Mouse (Mus musculus) lung, embryonic 15.5 days (tissue): ENCODE results near the gene Mphosph8. TPM values are rescaled to one million over a fixed set of nuclear protein-coding genes. Genes with fewer than 3 reads are reported as not detected.

ENCODE experiments used
- ATAC-seq: fragments of 200-750 bp; cut with Nextera tagmentation; 2 replicates; pipeline ENCODE4 v1.8.0; 2017; ENCODE audit warnings: moderate number of reproducible peaks, borderline replicate concordance; ENCODE audit not compliant: low FRiP score, low TSS enrichment; ENCODE audit errors: extremely low read depth
- H3K27ac ChIP-seq: fragments of 300-500 bp; sonication (generic); 2 replicates; pipeline ENCODE4 v1.5.1; 2015; ENCODE audit warnings: moderate library complexity, mild to moderate bottlenecking, inconsistent platforms
- H3K27me3 ChIP-seq: fragments of 300-500 bp; sonication (generic); 2 replicates; pipeline ENCODE4 v1.6.1; 2015; ENCODE audit warnings: inconsistent platforms
- H3K36me3 ChIP-seq: fragments of 300-500 bp; sonication (generic); 2 replicates; pipeline ENCODE4 v1.6.1; 2015; ENCODE audit warnings: inconsistent platforms
- H3K4me1 ChIP-seq: fragments of 300-500 bp; sonication (generic); 2 replicates; pipeline ENCODE4 v1.6.1; 2015; ENCODE audit warnings: inconsistent platforms
- H3K4me2 ChIP-seq: fragments of 300-500 bp; sonication (generic); 2 replicates; pipeline ENCODE4 v1.6.1; 2015; ENCODE audit warnings: inconsistent platforms, mild to moderate bottlenecking, moderate library complexity
- H3K4me3 ChIP-seq: fragments of 300-500 bp; sonication (generic); 2 replicates; pipeline ENCODE4 v1.5.1; 2015; ENCODE audit warnings: mild to moderate bottlenecking, inconsistent platforms
- H3K9ac ChIP-seq: fragments of 300-500 bp; sonication (generic); 2 replicates; pipeline ENCODE4 v1.6.1; 2015; ENCODE audit warnings: inconsistent platforms
- H3K9me3 ChIP-seq: fragments of 300-500 bp; sonication (generic); 2 replicates; pipeline ENCODE4 v1.6.1; 2016; ENCODE audit warnings: inconsistent platforms
- WGBS: fragments of 180-500 bp; shearing (Covaris S2); methylation state at CpG from one replicate; pipeline ENCODE4 v1.1.7; 2015; 5-methylcytosine and 5-hydroxymethylcytosine counted together
- polyA plus RNA-seq: library from polyadenylated mRNA; unstranded; fragments of >200 nt; fragmentation: Nextera tagmentation; extraction: Ambion mirVana; gene quantifications from 2 replicates; pipeline ENCODE4 v1.2.1, GENCODE M21; 2015

The Mphosph8 gene
- polyA plus RNA-seq, result 23.3 and 26.4 TPM in 2 replicates

- Histone ChIP-seq H3K4me3 (peak within 1 kb of the TSS; percentile 89), H3K9ac (peak within 1 kb of the TSS; percentile 75), H3K9me3 (no peaks in the 10 kb centered on the region), H3K27me3 (no peaks in the 10 kb centered on the region), H3K4me1 (peaks cover 18% of the 10 kb centered on the region), H3K27ac (peak within 1 kb of the TSS; percentile 91), H3K36me3 (peaks cover 9% of the 10 kb centered on the region), H3K4me2 (peak within 1 kb of the TSS; percentile 65)
- WGBS, result under 1% methylated on average over 70 of the region's 70 CpGs
- ATAC-seq, result peak; percentile 100
Observed at GRCm38 (mm10) chr14:56667969-56668802, at the start of gene Mphosph8. Gene Mphosph8 (plus strand): TSS chr14:56668248.

GRCm38 (mm10) chr14:56620425-56620824 lies 47.6 kb upstream of the Mphosph8 start:
- WGBS, result 62% methylated on average over 8 of the region's 8 CpGs
- no peak overlapping the region for H3K9ac ChIP-seq
- H3K27me3 ChIP-seq, result no peaks in the 10 kb centered on the region
- no peak overlapping the region for H3K4me2 ChIP-seq
- no peak for ATAC-seq
- no peak overlapping the region for H3K4me3 ChIP-seq
- no peaks in the 10 kb centered on the region for H3K4me1 ChIP-seq
- no peak overlapping the region for H3K27ac ChIP-seq
- no peaks in the 10 kb centered on the region for H3K9me3 ChIP-seq
- peaks cover 10% of the 10 kb centered on the region; the same call in 1 of the 2 replicates for H3K36me3 ChIP-seq

- no peak overlapping the region for H3K27ac ChIP-seq
- no peaks in the 10 kb centered on the region for H3K4me1 ChIP-seq
- H3K27me3 ChIP-seq, result no peaks in the 10 kb centered on the region
- no peak overlapping the region for H3K9ac ChIP-seq
- WGBS, result 65% methylated on average over 4 of the region's 4 CpGs
- no peak overlapping the region for H3K4me3 ChIP-seq
- H3K36me3 ChIP-seq, result 0 out of 2 replicates have a peak, but pooled peaks cover 8% of the 10 kb centered on the region
- H3K9me3 ChIP-seq, result no peaks in the 10 kb centered on the region
- no peak overlapping the region for H3K4me2 ChIP-seq
- ATAC-seq, result no peak
Observed at GRCm38 (mm10) chr14:56626202-56626601, 41.8 kb upstream of the Mphosph8 start.

DNA sequence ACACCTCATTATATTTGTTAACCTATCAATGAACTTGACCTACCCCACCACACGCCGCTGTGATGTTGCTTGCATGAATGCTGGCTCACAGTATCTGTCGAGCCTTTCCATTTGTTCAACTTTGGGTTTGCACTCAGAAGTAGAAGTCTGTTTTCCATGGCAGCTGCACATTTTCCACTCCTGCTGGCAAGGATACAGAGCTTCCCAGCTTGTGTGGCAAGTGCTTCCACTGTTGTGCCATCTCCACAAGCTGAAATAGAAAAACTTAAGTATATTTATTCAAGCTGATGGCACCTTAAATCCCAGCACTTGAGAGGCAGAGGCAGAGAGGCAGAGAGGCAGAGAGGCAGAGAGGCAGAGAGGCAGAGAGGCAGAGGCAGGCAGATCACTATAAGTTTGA lies 39.7 kb upstream of the Mphosph8 start:
- H3K9ac ChIP-seq, result no peak overlapping the region
- no peak for ATAC-seq
- no peaks in the 10 kb centered on the region for H3K9me3 ChIP-seq
- no peak overlapping the region for H3K4me3 ChIP-seq
- no peaks in the 10 kb centered on the region for H3K4me1 ChIP-seq
- 0 out of 2 replicates have a peak, but pooled peaks cover 8% of the 10 kb centered on the region for H3K36me3 ChIP-seq
- H3K27me3 ChIP-seq, result no peaks in the 10 kb centered on the region
- WGBS, result 78% methylated on average over 3 of the region's 3 CpGs
- H3K4me2 ChIP-seq, result no peak overlapping the region
- no peak overlapping the region for H3K27ac ChIP-seq

DNA sequence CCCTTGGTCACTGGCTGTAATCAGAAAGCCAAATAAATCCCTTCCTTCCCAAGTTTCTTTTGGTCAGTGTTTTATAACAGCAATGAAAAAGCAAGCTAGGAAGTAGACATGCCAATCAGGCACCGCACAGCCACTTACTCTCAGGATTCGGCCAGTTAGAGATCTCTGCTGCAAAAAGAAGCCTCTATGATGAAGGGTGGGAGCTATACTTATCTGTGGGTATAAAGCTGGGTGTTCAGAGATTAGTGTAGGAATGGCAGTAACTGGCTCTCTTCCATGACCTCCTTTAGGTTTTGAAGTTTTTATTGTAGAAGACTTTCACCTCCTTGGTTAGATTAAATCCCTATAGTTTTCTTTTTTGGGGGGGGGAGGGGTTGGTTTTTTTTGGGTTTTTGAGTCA lies 36.9 kb upstream of the Mphosph8 start:
- ATAC-seq, result no peak
- Histone ChIP-seq H3K4me1 (no peaks in the 10 kb centered on the region), H3K27me3 (no peaks in the 10 kb centered on the region), H3K27ac (no peak overlapping the region), H3K4me2 (no peak overlapping the region), H3K4me3 (no peak overlapping the region), H3K9ac (no peak overlapping the region), H3K36me3 (0 out of 2 replicates have a peak, but pooled peaks cover 9% of the 10 kb centered on the region), H3K9me3 (no peaks in the 10 kb centered on the region)
- 83% methylated on average over 2 of the region's 2 CpGs for WGBS

DNA sequence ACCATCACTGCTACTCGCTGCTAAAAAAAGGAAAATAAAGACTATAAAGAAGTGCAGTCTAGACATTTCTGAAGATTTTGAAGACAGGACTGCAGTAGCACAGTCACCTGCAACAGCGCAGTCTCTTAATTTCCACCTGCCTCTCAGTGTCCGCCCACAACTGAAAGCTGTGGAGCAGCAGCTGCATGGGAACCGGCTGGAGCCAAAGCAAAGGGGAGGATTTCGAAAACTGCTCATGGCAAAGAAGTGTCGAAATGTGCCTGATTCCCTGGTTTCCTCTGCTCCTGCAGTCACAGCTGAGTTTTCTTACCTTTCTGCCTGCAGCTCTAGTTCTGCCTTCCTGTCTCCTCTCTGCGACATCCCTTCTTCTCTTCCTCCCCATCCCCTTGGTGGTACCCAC lies 20.8 kb upstream of the Mphosph8 start:
- no peak for ATAC-seq
- Histone ChIP-seq H3K27me3 (no peaks in the 10 kb centered on the region), H3K27ac (no peak overlapping the region), H3K36me3 (no peaks in the 10 kb centered on the region), H3K9ac (no peak overlapping the region), H3K4me3 (no peak overlapping the region), H3K4me2 (no peak overlapping the region), H3K9me3 (no peaks in the 10 kb centered on the region), H3K4me1 (no peaks in the 10 kb centered on the region)
- WGBS, result 59% methylated on average over 7 of the region's 7 CpGs

GRCm38 (mm10) chr14:56649448-56649847 lies 18.6 kb upstream of the Mphosph8 start:
- 0 out of 2 replicates have a peak, but pooled peaks cover 6% of the 10 kb centered on the region for H3K9me3 ChIP-seq
- no peak overlapping the region for H3K4me2 ChIP-seq
- H3K27me3 ChIP-seq, result no peaks in the 10 kb centered on the region
- no peak for ATAC-seq
- no peak overlapping the region for H3K4me3 ChIP-seq
- no peaks in the 10 kb centered on the region for H3K4me1 ChIP-seq
- peaks cover 9% of the 10 kb centered on the region for H3K36me3 ChIP-seq
- no peak overlapping the region for H3K9ac ChIP-seq
- H3K27ac ChIP-seq, result no peak overlapping the region

DNA sequence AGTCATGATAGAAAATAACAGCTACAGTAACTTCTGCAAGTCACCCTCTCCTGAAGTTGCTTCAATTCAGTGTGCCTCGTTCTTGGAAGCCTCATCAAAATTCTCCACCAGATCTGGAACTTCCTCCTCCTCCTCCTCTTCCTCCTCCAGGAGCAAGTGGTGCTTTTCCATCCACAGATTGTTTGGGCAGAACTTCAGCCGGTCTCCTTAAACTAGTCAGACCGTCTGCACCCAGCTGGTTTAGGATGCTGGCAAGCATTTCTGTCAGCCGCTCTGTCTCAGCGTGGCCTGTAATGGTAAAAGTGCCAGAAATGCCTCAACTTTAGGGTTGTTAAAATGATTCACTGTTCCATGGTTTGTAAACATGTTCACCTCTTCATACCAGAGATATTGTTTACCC lies 2.4 kb upstream of the Mphosph8 start:
- no peaks in the 10 kb centered on the region for H3K27me3 ChIP-seq
- WGBS, result 45% methylated on average over 5 of the region's 5 CpGs

DNA sequence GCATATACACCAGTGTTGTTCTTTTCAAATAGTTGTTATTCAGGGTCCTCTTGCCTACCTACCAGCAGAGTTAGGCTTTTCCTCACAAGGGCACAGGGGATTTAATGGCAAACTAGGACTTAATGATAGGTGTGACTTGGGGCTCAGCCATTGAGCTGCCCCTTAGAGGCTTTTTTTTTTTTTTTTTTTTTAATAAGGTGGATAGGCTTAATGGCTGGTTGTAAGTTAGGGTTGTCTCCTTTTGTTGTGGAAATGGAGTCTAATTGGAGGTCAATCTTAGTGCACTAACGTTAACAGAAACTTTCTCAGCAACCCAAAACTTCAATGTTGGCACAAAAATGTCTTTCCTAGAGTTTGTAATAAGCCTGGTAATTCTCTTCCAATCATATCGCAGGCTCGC lies 1.1 kb upstream of the Mphosph8 start:
- Histone ChIP-seq H3K27ac (no peak overlapping the region), H3K4me3 (peak overlapping the region; percentile 89; the same call in 1 of the 2 replicates)
- 82% methylated on average over 3 of the region's 3 CpGs for WGBS

More for the DNA sequence above, 2.4 kb upstream of the Mphosph8 start:
- no peak overlapping the region for H3K9ac ChIP-seq
- H3K4me2 ChIP-seq, result no peak overlapping the region
- H3K27ac ChIP-seq, result no peak overlapping the region
- H3K4me3 ChIP-seq, result no peak overlapping the region
- no peaks in the 10 kb centered on the region for H3K9me3 ChIP-seq
- H3K36me3 ChIP-seq, result no peaks in the 10 kb centered on the region
- ATAC-seq, result no peak
- H3K4me1 ChIP-seq, result peaks cover 18% of the 10 kb centered on the region

DNA sequence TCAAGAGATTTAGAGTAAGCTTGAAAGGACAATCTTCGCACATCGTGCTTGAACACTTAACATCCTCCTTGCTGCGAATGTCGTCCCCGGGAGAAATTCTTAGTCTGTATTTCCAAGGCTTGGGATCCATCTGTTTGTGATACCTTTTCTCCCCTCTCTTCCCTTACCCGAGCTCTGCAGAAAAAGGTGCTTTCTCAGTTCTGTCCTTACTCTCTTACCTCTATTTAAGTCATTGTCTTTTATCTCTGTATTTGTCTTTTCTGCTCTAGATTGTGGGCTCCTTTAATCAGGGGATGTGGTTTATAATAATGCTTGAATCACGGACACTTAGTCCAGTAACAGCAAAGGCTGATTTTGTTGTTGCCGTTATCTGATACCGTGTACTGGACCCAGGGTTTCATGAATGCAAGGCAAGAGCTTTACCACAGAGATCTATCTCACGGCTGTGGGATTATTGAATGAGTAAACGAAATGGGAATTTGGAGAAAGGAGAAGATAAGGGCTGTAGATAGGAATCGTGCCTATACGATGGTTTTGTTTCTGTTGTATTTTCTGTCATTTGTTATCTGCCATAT lies 1.1 kb downstream of the Mphosph8 start:
- peak overlapping the region; percentile 75 for H3K9ac ChIP-seq
- peaks cover 12% of the 10 kb centered on the region for H3K36me3 ChIP-seq
- peak overlapping the region; percentile 65 for H3K4me2 ChIP-seq
- H3K4me3 ChIP-seq, result peak overlapping the region; percentile 89
- H3K4me1 ChIP-seq, result peaks cover 18% of the 10 kb centered on the region
- H3K9me3 ChIP-seq, result no peaks in the 10 kb centered on the region
- 0 out of 2 replicates have a peak overlapping the region, but pooled peaks have one; percentile 91 for H3K27ac ChIP-seq
- 1% methylated on average over 13 of the region's 13 CpGs for WGBS
- ATAC-seq, result no peak
- H3K27me3 ChIP-seq, result no peaks in the 10 kb centered on the region

More for the DNA sequence above, 1.1 kb upstream of the Mphosph8 start:
- Histone ChIP-seq H3K4me2 (peak overlapping the region; percentile 58; the same call in 1 of the 2 replicates), H3K4me1 (peaks cover 18% of the 10 kb centered on the region), H3K9ac (no peak overlapping the region), H3K9me3 (no peaks in the 10 kb centered on the region), H3K36me3 (no peaks in the 10 kb centered on the region), H3K27me3 (no peaks in the 10 kb centered on the region)
- no peak for ATAC-seq

GRCm38 (mm10) chr14:56685426-56685825 lies 17.4 kb downstream of the Mphosph8 start:
- ATAC-seq, result no peak
- Histone ChIP-seq H3K4me2 (no peak overlapping the region), H3K36me3 (peaks cover 77% of the 10 kb centered on the region), H3K27ac (no peak overlapping the region), H3K4me1 (no peaks in the 10 kb centered on the region), H3K4me3 (no peak overlapping the region), H3K27me3 (no peaks in the 10 kb centered on the region), H3K9ac (no peak overlapping the region), H3K9me3 (no peaks in the 10 kb centered on the region)
- 31% methylated on average over 1 of the region's 1 CpGs for WGBS

GRCm38 (mm10) chr14:56689116-56689515 lies 21.1 kb downstream of the Mphosph8 start:
- H3K9me3 ChIP-seq, result no peaks in the 10 kb centered on the region
- no peaks in the 10 kb centered on the region for H3K4me1 ChIP-seq
- no peak overlapping the region for H3K27ac ChIP-seq
- H3K4me3 ChIP-seq, result no peak overlapping the region
- H3K36me3 ChIP-seq, result peaks cover 80% of the 10 kb centered on the region
- no peaks in the 10 kb centered on the region for H3K27me3 ChIP-seq
- no peak for ATAC-seq
- H3K9ac ChIP-seq, result no peak overlapping the region
- H3K4me2 ChIP-seq, result no peak overlapping the region
- WGBS, result 84% methylated on average over 1 of the region's 1 CpGs
